Mouse (Mus musculus) ZHBTc4 (cell line): ENCODE measurements at regions not wholly inside any gene's neighbourhood (a gene's known extent, or its start where the extent isn't known, plus 50 kb on each side); places are given as distances from the start of the nearest gene placed in this dataset.
"Not testable (repeated sequence)": the region's sequence is repeated elsewhere in the genome, so short reads cannot be mapped to it uniquely, and the experiment has no call there.

Experiments
- DNase-seq: peaks from one replicate; pipeline ENCODE4 v3.0.0-alpha.2; 2011; ENCODE audit warnings: low read depth, low spot score

DNA sequence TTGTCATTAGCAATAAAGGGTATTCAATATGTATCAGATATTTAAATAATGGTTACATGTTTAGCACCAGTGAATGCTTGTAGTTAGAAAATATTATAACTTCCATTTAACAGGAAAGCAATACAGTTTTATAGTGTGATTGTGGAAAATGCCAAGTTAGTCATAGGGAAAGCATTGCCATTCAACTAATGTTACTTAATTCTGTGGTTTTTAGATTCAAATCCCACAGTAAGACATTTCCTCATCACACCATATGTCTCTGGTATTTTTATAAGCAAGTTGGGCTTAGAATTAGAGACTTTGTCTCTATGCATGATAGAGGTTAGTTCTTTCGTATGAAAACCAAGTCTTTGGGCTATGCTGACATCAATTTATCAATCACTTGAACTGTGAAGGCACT, 133.0 kb downstream of the Prr30 start:
- no peak for DNase-seq

DNA sequence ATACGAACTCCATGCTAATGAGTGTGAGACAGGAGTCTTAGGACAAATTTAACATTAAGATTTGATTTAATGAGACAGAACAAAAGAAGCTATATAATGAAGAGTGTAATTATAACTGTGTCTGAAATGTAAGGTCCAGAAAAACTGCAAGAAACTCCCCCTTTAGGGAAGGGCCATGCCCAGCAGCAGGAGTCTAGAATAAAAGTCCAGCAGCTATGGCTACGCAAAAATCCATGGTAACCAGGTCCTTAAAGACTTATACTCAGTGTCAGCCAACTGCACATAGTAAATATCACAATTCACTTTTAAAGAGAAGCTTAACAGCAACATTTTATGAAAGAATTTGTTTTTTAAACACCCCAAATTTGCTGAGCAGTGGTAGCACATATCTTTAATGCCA, 143.3 kb downstream of the Prr30 start:
- no peak for DNase-seq

DNA sequence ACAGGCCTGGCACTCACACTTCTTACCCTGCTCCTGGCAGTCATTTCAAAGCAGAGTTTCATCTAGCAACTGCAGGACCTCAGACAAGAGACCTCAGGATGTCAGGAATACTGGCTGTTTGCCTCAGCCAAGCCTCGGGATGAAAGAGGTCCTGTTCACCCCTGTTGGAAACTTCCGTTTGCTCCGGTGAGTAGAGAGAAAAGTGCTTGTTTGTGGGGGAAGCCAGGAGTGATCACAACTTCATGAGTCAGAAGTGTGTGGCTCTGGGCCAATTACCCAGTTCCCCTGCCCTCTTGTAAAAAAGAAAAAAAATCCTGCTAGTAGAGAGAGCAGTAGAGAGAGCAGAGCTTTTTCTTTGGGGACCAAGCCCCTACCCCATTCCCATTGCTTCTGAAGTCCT, 144.2 kb downstream of the Prr30 start:
- DNase-seq: no peak

DNA sequence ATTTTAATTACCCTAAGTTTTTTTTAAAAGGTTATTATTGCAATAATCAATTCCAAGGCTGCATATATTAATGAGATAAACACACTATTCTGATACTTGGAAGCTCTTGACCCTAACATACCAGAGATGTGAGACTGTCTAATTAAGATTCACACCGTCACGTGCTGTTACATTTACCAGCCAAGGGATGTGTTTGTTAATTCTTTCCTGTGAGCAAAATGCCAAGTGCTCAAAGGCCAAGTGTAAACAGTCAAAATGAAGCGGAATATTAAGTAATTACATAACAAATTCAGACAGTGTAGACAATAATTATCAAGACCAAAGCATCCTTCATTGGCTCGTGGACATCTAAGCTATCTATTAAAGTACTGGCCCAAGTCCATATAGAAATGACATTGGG, 145.3 kb downstream of the Prr30 start:
- DNase-seq: no peak

DNA sequence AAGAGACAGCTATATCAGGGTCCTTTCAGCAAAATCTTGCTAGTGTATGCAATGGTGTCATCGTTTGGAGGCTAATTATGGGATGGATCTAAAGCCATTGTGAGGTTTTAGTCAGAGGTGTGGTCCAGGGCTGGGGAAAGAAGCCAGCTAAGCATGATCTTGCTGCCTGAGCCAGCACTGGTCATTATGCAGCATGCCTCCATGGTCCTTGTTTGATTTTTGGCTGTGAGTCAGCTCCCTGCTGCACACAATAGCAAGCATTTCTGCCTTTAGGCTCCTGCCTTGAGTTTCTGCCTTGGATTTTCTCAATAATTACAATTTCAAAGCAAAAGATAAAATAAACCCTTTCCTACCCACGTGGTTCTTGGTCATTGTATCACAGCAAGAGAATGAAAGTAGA, 147.4 kb downstream of the Prr30 start:
- no peak for DNase-seq

DNA sequence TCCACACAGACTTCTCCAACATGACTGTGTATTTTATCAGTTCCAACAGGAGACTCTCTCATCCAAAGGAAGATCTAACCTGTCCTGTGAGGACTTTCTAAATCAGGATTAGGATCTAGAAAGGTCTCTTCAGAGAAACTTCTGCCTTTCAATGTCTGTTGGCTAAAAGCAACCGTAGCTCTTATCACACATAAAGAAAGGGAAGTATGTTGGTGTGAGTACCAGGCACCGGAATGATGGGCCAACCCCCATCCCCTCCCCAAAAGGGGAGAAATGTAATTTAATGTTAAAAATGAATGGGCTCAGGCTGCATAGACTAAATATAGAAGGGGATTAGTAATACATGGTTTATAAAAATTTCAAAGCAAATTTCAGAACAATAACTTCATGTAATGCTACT, 149.9 kb downstream of the Prr30 start:
- no peak for DNase-seq

DNA sequence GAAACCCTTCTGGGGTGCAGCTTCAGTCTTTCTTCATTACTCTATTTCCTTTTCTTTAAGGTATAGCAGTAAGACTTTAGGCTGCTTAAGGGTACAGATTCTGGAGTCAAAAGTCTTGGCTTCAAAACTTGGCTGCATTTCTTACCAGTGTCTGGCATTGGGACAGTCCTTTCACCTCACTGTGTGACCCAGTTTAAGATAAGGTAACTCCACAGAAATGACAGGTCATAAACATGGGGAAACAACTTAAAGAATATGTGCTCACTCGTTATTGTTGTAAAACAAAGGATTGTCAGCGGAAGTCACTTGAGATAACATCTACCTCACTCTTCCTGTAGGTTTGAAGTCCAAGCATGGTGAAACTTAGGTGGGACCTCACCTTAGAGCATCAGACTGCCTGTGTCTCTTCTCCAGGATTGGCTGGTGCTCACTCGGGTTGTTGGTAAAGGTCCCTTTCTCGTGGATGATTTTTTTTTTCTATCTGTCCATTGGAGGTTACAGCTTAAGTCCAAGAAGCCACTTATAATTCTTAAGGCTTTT, 150.4 kb downstream of the Prr30 start:
- no peak for DNase-seq

DNA sequence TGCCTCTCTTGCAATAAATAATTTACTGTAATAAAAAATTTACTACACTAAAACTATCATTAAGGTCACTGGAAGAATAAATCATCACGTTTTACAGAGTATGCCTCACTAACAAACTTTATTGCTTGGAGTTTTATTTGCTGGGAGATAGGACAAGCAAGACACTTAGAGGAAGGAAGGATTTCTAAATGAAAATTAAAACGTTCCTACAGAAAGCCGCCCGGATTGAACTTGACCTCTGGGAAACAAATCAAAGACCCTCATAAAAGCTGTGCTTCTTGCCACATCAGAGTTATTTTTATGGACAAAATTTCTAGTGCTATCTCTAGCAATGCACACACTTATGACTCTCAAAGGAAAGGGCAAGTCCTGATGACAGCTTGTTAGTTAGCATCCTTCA, 156.6 kb downstream of the Prr30 start:
- no peak for DNase-seq

DNA sequence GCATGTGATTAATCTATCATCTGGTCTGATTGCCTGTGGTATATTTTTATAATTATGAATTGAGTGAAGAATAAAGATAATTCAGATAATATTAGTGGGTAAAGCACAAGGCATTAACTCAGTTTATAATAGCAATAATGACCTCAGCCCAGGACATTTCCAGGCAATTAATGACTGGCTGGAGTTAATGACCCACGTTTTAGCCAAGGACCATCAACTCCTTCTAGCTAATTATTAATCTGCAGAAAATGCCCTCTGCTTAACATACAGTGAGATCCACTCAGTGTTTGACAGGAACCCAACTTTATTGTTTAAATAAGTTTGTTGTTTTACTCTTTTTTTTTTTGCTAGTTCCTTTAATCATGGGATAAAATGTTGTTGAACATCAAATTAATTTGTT, 199.1 kb downstream of the Prr30 start:
- no peak for DNase-seq

DNA sequence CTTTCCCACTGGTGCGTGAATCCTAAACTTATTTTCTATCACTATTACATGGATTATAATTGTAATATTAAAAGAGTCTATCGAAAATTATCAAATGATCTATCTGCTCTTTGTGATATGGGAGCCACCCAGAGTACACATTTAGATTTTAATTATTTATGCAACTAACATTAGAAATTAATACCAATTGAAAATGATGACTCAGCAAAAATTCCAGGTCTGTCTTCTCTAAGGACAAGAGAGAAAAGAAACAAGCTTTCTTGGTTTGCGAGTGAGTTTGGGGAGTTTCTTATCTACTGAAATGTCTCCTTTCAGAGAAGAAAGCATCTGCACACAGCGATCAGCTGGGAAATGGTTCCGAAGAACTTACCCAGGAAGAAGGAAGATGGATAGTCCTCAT, 219.4 kb downstream of the Prr30 start:
- no peak for DNase-seq

DNA sequence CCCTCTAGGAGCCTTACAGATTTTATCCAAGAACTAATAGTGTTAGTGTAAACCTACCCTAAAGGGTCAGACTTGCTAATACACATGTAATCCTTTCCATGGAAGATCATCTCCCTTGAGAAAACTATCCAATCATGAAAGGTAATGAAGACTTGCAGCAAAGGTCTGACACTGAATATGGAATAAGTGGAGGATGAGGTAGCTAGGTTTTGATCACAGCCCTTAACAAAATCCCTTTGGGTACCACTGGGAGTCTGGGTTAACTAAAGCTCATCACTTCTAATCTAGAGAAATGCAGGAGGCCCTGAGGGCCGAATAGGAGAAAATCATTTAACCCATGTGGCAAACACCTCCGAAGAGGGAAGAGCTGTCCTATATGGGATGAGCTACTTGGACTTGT, 221.6 kb downstream of the Prr30 start:
- DNase-seq: no peak

DNA sequence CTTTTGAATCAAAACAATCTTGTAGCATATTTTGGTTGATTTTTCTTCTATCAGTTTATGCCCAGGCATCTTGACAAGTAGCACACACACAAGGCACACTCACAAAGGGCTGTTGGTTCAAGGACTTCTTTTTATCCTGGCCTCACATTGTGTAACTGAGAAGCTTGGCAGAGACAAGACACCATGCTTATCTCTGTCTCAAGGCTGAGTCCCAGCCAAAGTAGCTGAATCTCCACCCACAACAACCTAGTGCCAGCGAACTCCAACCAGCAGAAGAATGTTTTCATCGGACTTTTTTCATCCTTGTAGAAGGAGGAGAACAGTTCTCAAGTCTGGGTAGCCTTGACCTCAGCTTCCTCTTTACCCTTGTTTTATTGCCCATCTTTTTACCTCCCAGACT, 229.2 kb downstream of the Prr30 start:
- DNase-seq: no peak

DNA sequence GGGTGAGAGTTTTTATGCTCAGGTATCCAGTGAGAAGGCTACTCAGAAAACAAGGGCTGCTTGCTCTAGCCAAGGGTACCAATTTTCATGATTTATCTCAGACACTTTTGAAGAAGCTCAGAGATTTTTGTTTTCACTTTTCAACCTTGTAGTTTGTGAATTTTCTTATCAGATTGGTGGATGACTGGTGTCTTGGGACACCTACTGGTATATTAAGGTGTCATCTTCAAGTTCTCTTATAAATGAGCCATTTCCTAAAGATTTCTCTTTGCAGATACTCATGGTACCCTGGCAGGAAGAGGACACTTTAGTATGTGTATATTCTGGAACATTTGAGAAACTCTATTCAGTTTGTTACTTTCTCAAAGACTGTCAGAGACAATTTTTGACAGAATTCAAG, 239.9 kb downstream of the Prr30 start:
- DNase-seq: no peak

DNA sequence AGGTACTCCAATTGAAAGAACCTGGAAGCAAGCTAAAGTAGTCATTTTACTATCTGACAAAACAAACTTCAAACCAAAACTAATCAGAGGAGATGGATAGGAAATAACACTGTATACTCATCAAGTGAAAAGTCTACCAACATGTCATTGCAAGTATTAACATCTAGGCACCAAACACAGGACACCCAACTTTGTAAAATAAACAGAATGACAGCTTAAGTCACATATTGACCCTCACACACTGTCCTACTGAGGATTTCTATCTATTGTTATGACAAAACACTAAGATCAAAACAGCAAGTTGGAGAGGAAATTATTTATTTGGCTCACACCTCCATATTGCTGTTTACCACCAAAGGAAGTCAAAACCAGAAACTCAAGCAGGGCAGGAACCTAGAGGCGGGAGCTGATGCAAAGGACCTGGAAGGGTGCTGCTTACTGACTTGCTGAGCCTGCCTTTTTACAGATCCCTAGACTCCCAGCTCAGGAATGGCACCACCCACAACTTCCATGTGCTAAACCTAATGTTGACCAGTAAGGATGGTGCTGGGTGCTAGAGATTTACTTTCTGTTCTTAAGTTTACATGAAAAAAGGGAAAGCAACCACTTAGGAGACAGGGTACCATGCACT, 244.2 kb downstream of the Prr30 start:
- DNase-seq: no peak

DNA sequence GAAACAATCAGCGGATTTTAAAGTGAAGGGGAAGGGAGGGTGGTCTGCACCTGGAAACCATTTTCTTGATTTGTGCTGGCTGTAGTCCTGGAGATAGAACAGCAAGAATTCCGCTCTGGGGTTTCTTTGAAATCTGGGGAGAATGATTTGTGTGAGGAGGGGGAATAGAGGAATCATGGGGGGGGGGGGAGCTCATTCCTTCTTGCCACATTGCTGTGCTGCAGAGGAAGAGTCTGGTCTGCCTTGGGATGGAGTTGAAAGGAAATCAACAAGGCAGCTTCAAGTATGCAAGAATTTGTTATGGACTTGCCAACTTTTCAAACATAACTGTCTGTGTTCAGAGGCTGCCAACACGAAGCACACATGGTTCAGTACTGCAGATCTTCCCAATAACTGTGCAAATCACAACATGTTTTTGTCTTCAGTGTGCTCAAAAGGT, 249.4 kb downstream of the Prr30 start:
- DNase-seq: no peak

DNA sequence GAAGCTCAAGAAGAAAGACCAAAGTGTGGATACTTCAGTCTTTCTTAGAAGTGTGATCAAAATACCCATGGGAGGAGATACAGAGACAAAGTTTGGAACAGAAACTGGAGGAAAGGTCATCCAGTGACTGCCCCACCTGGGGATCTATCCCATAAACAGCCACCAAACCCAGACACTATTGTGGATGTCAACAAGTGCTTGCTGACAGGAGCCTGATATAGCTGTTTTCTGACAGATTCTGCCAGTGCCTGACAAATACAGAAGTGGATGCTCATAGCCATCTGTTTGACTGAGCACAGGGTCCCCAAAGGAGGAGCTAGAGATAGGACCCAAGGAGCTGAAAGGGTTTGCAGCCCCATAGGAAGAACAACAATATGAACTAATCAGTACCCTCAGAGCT, 252.5 kb downstream of the Prr30 start:
- not testable (repeated sequence) for DNase-seq

DNA sequence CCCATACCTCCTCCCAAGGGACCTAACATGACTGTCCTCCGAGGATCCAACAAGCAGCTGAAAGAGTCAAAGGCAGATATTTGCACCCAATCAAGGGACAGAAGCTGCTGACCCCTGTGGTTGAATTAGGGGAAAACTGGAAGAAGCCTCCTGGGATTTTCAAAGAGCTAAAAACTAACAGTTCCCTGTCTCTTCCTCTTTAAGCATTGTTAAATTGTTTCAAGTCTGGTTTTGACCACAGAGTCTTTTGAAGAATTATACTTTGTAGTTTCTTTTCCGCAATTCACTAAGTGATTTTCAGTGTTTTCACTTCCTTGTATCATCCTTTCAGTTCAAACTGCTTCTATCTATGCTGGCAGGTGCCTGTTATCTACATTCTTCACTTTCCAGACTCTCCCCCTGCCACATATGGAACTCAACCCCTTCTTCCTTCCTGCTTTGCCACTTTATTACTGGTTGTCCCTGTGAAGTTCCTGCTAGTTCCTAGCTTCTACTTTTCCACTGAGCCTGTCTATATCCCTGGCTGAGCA, 262.7 kb downstream of the Prr30 start:
- DNase-seq: no peak

DNA sequence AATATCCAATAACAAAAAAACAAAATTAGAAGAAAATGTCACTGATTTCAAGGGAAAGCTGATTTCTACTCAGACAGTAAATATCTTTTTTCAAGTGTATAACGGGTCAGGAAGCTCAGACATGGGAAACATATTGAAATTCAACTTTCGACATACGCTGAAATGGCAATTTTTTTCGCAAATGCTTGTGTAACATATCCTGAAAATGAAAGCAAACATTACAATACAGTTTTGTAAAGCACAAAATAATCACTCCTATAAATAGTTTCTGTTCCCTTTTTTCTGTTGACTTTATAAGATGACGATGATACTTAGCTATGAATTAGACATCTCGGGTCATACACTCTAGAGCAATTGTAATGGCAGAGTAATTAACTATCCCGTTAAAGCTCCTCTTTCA, 265.6 kb downstream of the Prr30 start:
- DNase-seq: no peak

DNA sequence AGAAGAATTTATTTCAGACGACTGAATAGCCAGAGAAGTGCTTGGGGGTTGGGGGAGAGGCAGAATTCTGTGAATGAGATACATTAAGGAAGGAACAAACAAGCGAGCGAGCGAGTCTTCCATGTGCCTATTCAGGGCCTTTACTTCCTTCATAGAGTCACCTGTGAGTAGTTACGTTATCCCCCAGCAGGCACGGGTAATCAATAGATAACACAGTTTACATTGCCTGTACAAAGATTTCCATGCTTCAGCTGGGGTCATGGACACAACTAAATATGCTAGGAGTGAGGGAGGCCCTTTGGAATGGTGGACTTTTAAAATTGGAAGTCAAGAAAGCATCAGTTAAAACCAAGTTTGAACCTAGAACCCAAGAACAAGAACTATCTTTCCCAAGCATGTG, 275.2 kb downstream of the Prr30 start:
- no peak for DNase-seq

DNA sequence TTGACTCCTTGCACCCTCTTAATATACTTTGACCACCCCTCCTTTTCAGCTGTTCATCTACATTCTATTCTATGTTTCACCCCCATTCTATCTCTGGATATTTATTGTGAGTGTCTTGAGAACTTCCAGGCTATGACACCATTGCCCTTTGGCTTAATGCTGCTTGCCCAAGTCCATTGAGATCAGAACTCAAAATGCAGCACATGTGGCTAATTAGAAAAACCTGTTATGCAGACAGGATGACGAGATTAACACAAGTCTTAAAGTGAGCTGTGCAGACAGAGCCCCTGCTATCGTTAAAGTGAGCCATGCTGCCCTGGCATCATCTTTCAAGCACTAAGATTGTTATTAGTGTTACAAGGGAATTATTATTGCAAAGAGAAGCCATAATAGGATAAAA, 299.9 kb downstream of the Prr30 start:
- DNase-seq: no peak

DNA sequence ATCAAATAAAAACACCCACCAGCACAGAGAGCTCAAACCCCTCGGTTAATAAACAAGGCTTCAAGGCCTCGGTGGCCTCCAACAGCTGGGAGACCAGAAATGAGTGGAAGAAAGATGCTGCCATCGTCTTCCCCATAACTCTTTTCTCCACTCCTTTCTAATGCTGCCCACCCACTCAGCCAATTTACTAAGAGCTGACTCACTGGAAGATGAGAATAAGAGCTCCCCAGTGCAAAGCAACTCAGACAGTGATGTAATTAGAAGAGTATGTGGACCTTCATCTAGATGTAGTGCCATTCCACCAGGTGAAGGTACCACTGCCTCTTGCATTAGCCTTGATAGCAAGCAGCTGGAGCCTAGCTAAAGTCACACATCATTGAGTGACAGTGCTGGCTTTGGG, 301.1 kb downstream of the Prr30 start:
- DNase-seq: no peak

DNA sequence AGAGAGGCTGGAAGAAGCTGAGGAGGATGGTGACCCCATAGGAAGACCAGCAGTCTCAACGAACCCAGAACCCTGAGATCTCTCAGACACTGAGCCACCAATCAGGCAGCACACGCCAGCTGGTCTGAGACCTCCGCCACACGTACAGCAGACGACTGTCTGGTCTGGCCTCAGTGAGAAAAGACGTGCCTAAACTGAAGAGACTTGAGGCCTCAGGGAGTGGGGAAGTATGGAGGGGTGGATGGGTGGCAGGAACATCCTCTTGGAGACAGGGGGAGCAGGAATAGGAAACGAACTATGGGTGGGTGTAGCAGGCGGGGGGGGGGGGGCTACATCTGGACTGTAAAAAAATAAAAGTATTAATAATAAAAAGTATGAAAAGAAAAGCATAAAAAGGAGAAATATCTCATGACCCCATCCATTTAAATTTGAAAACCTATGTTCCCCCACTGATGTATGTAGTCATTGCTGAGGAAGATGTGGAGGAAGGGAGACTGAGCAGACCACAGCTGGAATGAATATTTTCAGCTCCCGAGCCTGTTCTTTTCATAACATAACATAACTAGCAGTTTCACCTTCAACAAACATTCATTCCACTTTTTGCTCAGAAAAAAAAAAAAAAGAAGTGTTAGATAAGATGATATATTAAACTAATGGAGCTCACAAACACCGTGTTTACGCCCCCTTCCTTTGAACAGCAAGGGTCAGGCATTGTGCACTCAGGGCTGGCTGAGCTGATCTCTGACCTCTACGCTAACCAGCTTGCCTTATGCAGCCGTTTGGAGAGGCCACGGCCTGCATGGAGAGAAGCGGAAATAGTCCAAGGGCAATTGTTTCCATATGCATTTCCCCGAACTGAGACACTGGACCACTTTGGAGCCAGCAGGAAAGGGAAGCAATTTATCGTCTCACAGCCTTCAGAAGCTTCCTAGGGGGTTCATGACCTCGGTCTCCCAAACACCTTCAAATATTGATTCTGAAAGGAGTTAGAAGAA, 310.7 kb downstream of the Prr30 start:
- peak; percentile 29 for DNase-seq

DNA sequence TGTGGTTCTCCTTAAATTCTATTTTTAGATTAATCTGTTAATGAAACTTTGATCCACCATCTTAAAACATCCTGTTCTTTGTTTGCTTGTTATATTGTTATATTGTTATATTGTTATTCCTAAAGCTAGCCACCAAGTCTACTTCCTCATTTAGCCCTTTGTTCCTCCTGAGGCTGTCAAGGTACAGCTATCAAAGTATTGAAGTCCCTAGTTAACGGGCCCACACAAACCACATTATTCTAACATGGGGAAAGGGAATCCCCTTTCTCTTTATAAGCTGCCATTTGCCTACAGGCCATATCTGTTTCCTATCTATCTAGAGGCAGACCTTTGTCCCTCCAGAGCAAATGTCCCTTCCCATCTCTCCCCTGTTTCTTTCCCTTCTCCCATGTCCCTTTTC, 317.0 kb downstream of the Prr30 start:
- DNase-seq: no peak
